14 mouse cellular contexts compared by ENCODE assay signal in genomic region chr5:118256981-118257380, GRCm38 (mm10). TPM values are rescaled to one million over a fixed set of nuclear protein-coding genes. Genes with fewer than 3 reads are reported as not detected.
DNase-seq lines count a peak whose midpoint lies in the region; ATAC-seq and TF ChIP-seq lines count a peak whose summit lies in the region.
"Had no signal": no experiment of that assay in that cellular context is flagged by ENCODE, and none has a peak within 500 bp of the region (broad histone marks: within the 10 kb centered on the region; RNA-seq: fewer than 3 reads in every experiment).

No protein-coding gene starts in this region.

- no peaks in the 10 kb centered on the region for H3K9me3 ChIP-seq in intestine, postnatal 0 days (ENCODE audit: control insufficient read depth)
- H3K9me3 ChIP-seq in intestine, embryonic 16.5 days (ENCODE audit: control insufficient read depth, low read length) = no peaks in the 10 kb centered on the region
- H3K9me3 ChIP-seq in ES-Bruce4 (replicated peaks; ENCODE audit: control insufficient read depth, insufficient read depth, low read length, poor library complexity, severe bottlenecking) = no peaks in the 10 kb centered on the region
- H3K9me3 ChIP-seq: forebrain, embryonic 12.5 days; lung, embryonic 15.5 days had no signal

- H3K4me3 ChIP-seq in intestine, postnatal 0 days (ENCODE audit: low read depth, low read length) = no peak overlapping the region
- H3K4me3 ChIP-seq in intestine, embryonic 16.5 days (ENCODE audit: low read length) = no peak overlapping the region
- no peak overlapping the region for H3K4me3 ChIP-seq in lung, adult 2 months (replicated peaks; ENCODE audit: extremely low read depth, low read depth, low read length)
- H3K4me3 ChIP-seq in ES-Bruce4 (ENCODE audit: low read depth, low read length) = no peak overlapping the region
- H3K4me3 ChIP-seq: forebrain, embryonic 12.5 days; lung, embryonic 15.5 days had no signal

- peaks cover 51% of the 10 kb centered on the region for H3K36me3 ChIP-seq in intestine, postnatal 0 days (ENCODE audit: control insufficient read depth, insufficient read depth)
- peaks cover 26% of the 10 kb centered on the region for H3K36me3 ChIP-seq in intestine, embryonic 16.5 days (ENCODE audit: control insufficient read depth, insufficient read depth, low read length)
- peaks cover 6% of the 10 kb centered on the region; the same call in 1 of the 2 replicates for H3K36me3 ChIP-seq in ES-Bruce4 (ENCODE audit: control insufficient read depth, insufficient read depth, low read length, poor library complexity, severe bottlenecking)

- WGBS in intestine, postnatal 0 days = 92% methylated on average over 4 of the region's 4 CpGs
- 92% methylated on average over 4 of the region's 4 CpGs for WGBS in intestine, embryonic 16.5 days
- WGBS in lung, adult 2 months = 96% methylated on average over 4 of the region's 4 CpGs

- no peak for ATAC-seq in intestine, postnatal 0 days
- ATAC-seq in intestine, embryonic 16.5 days = no peak
- ATAC-seq: CD4-positive, CD25-positive, alpha-beta regulatory T cell, adult 4 months; midbrain, embryonic 16.5 days had no signal

- peak; percentile 36 for TF ChIP-seq CTCF in intestine, postnatal 0 days (IDR thresholded peaks at IDR 0.05; ENCODE audit: low read depth)
- 0 out of 2 replicates have a peak, but pooled peaks have one; percentile 6 for TF ChIP-seq CTCF in lung, adult 2 months (IDR thresholded peaks at IDR 0.05; ENCODE audit: insufficient read depth, low read length)
- peak; percentile 68 for TF ChIP-seq CTCF in ES-Bruce4 (IDR thresholded peaks at IDR 0.05; ENCODE audit: low read depth, low read length)
- TF ChIP-seq CTCF in brain, embryonic 14.5 days (IDR thresholded peaks at IDR 0.05; ENCODE audit: borderline replicate concordance, extremely low read depth, insufficient read depth, insufficient read length) = peak; percentile 20; the same call in 1 of the 2 replicates

- no peak overlapping the region for H3K9ac ChIP-seq in intestine, postnatal 0 days (ENCODE audit: low read depth, low read length)
- no peak overlapping the region for H3K9ac ChIP-seq in intestine, embryonic 16.5 days (ENCODE audit: low read depth, low read length)
- H3K9ac ChIP-seq in ES-Bruce4 (ENCODE audit: low read depth, poor library complexity, severe bottlenecking) = no peak overlapping the region
- H3K9ac ChIP-seq: forebrain, embryonic 12.5 days; lung, embryonic 15.5 days had no signal

- no peak for TF ChIP-seq EP300 in ES-Bruce4 (IDR thresholded peaks at IDR 0.05; ENCODE audit: insufficient read depth, low read depth, low read length)

- no peaks in the 10 kb centered on the region for H3K4me1 ChIP-seq in intestine, postnatal 0 days (replicated peaks; ENCODE audit: control insufficient read depth, insufficient read depth, low read length)
- 0 out of 2 replicates have a peak, but pooled peaks cover 2% of the 10 kb centered on the region for H3K4me1 ChIP-seq in intestine, embryonic 16.5 days (ENCODE audit: control insufficient read depth, insufficient read depth, low read length)
- H3K4me1 ChIP-seq in lung, adult 2 months (ENCODE audit: control insufficient read depth, insufficient read depth, low read length) = peaks cover 10% of the 10 kb centered on the region
- H3K4me1 ChIP-seq in ES-Bruce4 (ENCODE audit: control insufficient read depth, insufficient read depth, low read length) = no peaks in the 10 kb centered on the region

- no peak for DNase-seq in lung, adult 2 months
- no peak for DNase-seq in lung, postnatal 36 days
- no peak for DNase-seq in brain, embryonic 14.5 days (ENCODE audit: low read depth)
- no peak for DNase-seq in thymus, postnatal 36 days
- DNase-seq: cerebellum, postnatal 10 days; gastrocnemius, postnatal 36 days; right cerebral cortex, adult 18-20 months had no signal

- no peaks in the 10 kb centered on the region for H3K27me3 ChIP-seq in intestine, postnatal 0 days (replicated peaks; ENCODE audit: control insufficient read depth, insufficient read depth, low read length)
- no peaks in the 10 kb centered on the region for H3K27me3 ChIP-seq in intestine, embryonic 16.5 days (replicated peaks; ENCODE audit: control insufficient read depth, insufficient read depth, low read length)
- no peaks in the 10 kb centered on the region for H3K27me3 ChIP-seq in ES-Bruce4 (ENCODE audit: control insufficient read depth, insufficient read depth, low read length, poor library complexity, severe bottlenecking)
- H3K27me3 ChIP-seq: forebrain, embryonic 12.5 days; lung, embryonic 15.5 days had no signal

- no peak overlapping the region for H3K4me2 ChIP-seq in intestine, postnatal 0 days (replicated peaks; ENCODE audit: low read depth)
- no peak overlapping the region for H3K4me2 ChIP-seq in intestine, embryonic 16.5 days (ENCODE audit: low read depth, low read length)
- H3K4me2 ChIP-seq: forebrain, embryonic 12.5 days; lung, embryonic 15.5 days had no signal

- TF ChIP-seq POLR2A in lung, adult 2 months (IDR thresholded peaks at IDR 0.05; ENCODE audit: borderline replicate concordance, extremely low read depth, low read depth, low read length) = no peak
- TF ChIP-seq POLR2A in ES-Bruce4 (IDR thresholded peaks at IDR 0.05; ENCODE audit: insufficient read depth, low read length) = no peak
- TF ChIP-seq POLR2A in brain, embryonic 14.5 days (IDR thresholded peaks at IDR 0.05; ENCODE audit: borderline replicate concordance, extremely low read depth, insufficient read depth, insufficient read length, poor library complexity, severe bottlenecking) = no peak

- H3K27ac ChIP-seq in intestine, postnatal 0 days (ENCODE audit: low read depth, low read length) = no peak overlapping the region
- H3K27ac ChIP-seq in intestine, embryonic 16.5 days (ENCODE audit: low read length) = no peak overlapping the region
- H3K27ac ChIP-seq in ES-Bruce4 (ENCODE audit: insufficient read depth, low read length) = no peak overlapping the region
- H3K27ac ChIP-seq: forebrain, embryonic 12.5 days; lung, embryonic 15.5 days had no signal

RNA-seq across cellular contexts. Expression of gene 2410131K14Rik, which starts 12.0 kb away (rescaled TPM):
- 4.6 and 5.2 TPM in 2 replicates for polyA plus RNA-seq in intestine, postnatal 0 days (2015; fragmentation: Nextera tagmentation; extraction: Ambion mirVana)
- polyA plus RNA-seq in intestine, embryonic 16.5 days (2015; fragmentation: Nextera tagmentation; extraction: Ambion mirVana) = 7.3 TPM in 2 replicates
- 5.4 and 7.4 TPM in 2 replicates for polyA plus RNA-seq in lung, adult 2 months (2012; rRNA removed)
- polyA plus RNA-seq in ES-Bruce4 (2011; ENCODE audit: insufficient read depth, insufficient read length, low read depth, missing spikeins) = 8.0 and 9.4 TPM in 2 replicates
- polyA plus RNA-seq in brain, embryonic 14.5 days (2012; rRNA removed) = 20.2 and 22.7 TPM in 2 replicates

RNA-seq across cellular contexts. Expression of gene Rnft2, which starts 12.1 kb away (rescaled TPM):
- 0.42 and 0.44 TPM in 2 replicates for polyA plus RNA-seq in intestine, postnatal 0 days (2015; fragmentation: Nextera tagmentation; extraction: Ambion mirVana)
- polyA plus RNA-seq in intestine, embryonic 16.5 days (2015; fragmentation: Nextera tagmentation; extraction: Ambion mirVana) = 1.1 and 2.6 TPM in 2 replicates
- 2.5 and 3.3 TPM in 2 replicates for polyA plus RNA-seq in lung, adult 2 months (2012; rRNA removed)
- polyA plus RNA-seq in ES-Bruce4 (2011; ENCODE audit: insufficient read depth, insufficient read length, low read depth, missing spikeins) = 7.8 and 10.3 TPM in 2 replicates
- polyA plus RNA-seq in brain, embryonic 14.5 days (2012; rRNA removed) = 79.6 and 97.9 TPM in 2 replicates
- polyA plus RNA-seq: CD4-positive, CD25-positive, alpha-beta regulatory T cell, adult 4 months had no signal

Comparison
In these comparisons a context has a peak if more than half of its experiments do, and no peak if none do; other contexts are left out.
1. CTCF ChIP-seq: peak in every context shown above with its lines; median percentile 68 in ES-Bruce4; 36 in intestine, postnatal 0 days; 20 in brain, embryonic 14.5 days; 6 in lung, adult 2 months.